Mouse (Mus musculus) gastrocnemius, postnatal 10 days (tissue): ENCODE data around the gene Gm42791. TPM values are rescaled to one million over a fixed set of nuclear protein-coding genes. Genes with fewer than 3 reads are reported as not detected.

Experiments used
- DNase-seq: peaks from one replicate; pipeline ENCODE4 v3.0.0; 2021; ENCODE audit warnings: mixed read lengths
- total RNA-seq, 2 experiments: library from RNA; stranded (reverse); gene quantifications; 2 replicates each; pipeline ENCODE4 v1.2.3; 2021

The Gm42791 gene
- total RNA-seq, 2 experiments from 2014 or later: 0.89 to 3.7 TPM

GRCm38 (mm10) chr5:148869583-148869982 lies 125.4 kb downstream of the Gm42791 start:
- no peak for DNase-seq

DNA sequence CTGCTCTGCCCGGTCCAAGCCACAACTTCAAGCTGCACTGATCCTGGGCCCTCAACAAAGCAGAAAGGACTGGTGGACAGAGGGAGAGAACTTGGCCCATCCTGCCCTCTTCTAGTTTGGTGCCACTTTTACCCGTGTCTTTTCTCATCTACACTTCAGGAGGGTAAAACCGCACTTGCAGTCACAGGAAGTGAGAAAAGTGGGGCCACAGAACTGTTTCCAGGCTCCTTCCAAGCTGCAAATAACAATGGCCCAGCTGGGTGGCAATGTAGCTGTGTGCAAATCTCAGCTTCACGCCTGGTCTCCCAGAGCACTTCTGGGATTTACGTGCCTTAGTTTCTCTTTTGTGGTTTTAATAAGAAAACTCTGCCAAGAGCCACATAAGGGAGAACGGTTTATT lies 127.2 kb downstream of the Gm42791 start:
- DNase-seq: no peak

GRCm38 (mm10) chr5:148867171-148867570 lies 127.8 kb downstream of the Gm42791 start:
- no peak for DNase-seq

DNA sequence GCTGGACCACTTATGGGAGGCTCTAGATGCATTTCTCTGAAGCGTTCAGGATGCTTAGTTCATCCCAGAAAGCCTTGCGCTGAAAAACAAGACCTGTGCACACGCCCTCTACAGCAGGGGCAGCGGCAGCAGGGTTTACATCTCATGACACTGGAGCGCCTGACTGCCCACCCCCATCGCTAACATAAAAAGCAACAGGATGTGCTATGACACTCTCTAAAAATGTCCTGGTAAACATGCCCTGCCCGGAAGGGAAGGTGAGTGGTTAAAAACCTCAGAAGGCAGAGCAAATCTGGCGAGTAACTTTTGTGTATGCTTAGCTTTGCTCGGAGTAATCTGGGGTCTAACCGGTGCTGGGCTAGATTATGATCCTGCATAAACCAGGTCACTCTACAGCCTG lies 128.4 kb downstream of the Gm42791 start:
- no peak for DNase-seq

- no peak for DNase-seq
Measured at GRCm38 (mm10) chr5:148863409-148863808, 131.5 kb downstream of the Gm42791 start.

DNA sequence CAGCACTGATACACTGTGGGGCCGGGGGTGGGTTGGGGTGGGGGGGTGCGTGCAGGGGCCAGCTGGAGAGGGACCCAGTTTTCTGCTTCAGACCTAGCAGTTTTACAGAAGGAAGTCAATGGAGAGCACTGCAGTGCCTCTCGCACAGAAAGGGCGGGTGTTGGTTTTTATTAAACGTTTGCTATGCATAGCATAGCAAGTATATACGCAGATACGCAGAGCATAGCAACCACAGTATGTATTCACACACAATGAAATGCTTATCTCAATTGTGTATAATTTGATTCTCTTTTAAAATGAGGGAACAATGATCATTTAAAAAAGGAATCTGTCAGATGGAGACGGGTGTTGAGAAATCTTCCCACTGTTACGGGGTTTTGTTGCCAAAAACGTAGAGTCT lies 132.1 kb downstream of the Gm42791 start:
- no peak for DNase-seq

GRCm38 (mm10) chr5:148862136-148862535 lies 132.8 kb downstream of the Gm42791 start:
- no peak for DNase-seq

GRCm38 (mm10) chr5:148857522-148857921 lies 137.4 kb downstream of the Gm42791 start:
- DNase-seq: no peak

- DNase-seq: no peak
Measured at GRCm38 (mm10) chr5:148855047-148855446, 139.9 kb downstream of the Gm42791 start.

GRCm38 (mm10) chr5:148854166-148854565 lies 140.8 kb downstream of the Gm42791 start:
- no peak for DNase-seq

- no peak for DNase-seq
Measured at GRCm38 (mm10) chr5:148849516-148849915, 145.4 kb downstream of the Gm42791 start.

- DNase-seq: no peak
Measured at GRCm38 (mm10) chr5:148847032-148847431, 147.9 kb downstream of the Gm42791 start.

Other genes starting within 250 kb of the Gm42791 start
- gene Katnal1, start 65.8 kb downstream of the Gm42791 start, total RNA-seq: 1 to 10 TPM; 5.5 to 6.9 TPM
- gene Uspl1, start 189.2 kb upstream of the Gm42791 start, total RNA-seq: 10 to 100 TPM; 22.7 to 25.9 TPM
- 100 to 1,000 TPM; 176 to 183 TPM for gene Hmgb1, start 189.3 kb upstream of the Gm42791 start, total RNA-seq